Mouse (Mus musculus) adrenal gland, postnatal 14 days (tissue): Measurements from ENCODE around the gene Tmem129. TPM values are rescaled to one million over a fixed set of nuclear protein-coding genes. Genes with fewer than 3 reads are reported as not detected.

Source experiments
- DNase-seq: peaks from one replicate; pipeline ENCODE4 v3.0.0; 2021; ENCODE audit warnings: mixed read lengths
- total RNA-seq: library from RNA; stranded (reverse); gene quantifications from 2 replicates; pipeline ENCODE4 v1.2.3, GENCODE M21; 2021

The Tmem129 gene
- total RNA-seq, 1 experiment from 2014 or later, result 20.0 TPM

DNA sequence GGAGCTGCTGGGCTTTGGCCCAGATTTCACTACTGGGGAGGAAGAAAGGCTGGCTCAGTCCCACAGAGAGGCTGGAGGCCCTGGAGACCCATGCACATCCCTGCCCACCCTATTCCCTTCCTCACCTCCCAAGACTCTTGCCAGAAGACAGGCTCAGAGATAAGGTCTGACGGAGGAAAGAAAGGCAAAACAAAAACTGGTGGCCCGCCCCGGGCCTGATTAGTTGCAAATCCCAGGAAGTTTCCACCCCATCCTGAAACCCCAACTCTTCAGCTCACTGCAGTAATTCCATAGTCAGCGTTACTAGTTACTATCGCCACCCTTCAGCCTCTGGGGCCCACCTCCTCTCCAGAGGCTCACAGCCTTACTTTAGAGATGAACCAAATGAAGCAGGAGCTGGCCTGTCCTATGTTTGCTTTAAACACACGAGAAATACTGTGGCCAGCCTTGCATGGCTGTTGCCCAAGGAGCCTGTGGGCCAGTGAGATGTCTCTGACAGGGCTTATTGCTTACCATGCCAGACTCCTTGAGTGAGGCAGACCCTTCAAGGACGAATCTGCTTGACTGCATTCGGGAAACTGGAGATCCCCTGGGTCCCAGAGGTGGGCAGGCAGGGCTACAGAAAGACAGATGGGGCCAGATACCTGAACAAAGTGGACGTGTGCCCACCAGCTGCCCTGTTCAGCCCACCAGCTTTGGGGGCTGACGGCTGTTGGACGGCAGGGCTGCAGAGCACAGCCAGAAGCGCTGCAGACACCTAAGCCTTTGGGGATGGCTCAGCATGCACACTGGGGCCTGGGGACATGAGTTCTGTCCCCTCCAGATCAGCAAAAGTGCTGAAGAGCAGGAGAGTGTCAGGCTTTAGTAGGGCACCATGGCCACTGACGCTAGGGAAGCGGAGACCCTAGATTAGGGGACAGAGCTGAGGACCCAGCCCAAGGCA, 30.3 kb upstream of the Tmem129 start:
- no peak for DNase-seq

GRCm38 (mm10) chr5:33687142-33687541, 28.9 kb upstream of the Tmem129 start:
- DNase-seq, result no peak

DNA sequence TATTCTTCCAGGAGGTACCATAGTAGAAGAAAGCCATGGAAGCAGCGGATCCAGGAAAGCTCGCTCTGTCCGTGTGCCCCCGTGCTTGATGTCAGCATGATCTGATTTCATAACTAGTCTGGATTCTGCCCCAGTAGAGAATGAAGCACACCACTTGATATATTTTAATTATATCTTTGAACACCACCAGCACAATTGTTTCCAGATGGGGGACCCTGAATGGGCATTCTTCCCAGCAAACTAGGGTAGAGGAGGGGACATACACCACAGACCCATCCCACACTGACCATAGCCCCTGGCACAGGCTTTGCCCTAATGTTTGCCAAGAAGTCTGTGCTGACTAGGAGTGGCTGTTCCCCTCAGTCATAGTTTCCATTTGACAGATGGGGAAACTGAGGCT, 26.7 kb upstream of the Tmem129 start:
- no peak for DNase-seq

DNA sequence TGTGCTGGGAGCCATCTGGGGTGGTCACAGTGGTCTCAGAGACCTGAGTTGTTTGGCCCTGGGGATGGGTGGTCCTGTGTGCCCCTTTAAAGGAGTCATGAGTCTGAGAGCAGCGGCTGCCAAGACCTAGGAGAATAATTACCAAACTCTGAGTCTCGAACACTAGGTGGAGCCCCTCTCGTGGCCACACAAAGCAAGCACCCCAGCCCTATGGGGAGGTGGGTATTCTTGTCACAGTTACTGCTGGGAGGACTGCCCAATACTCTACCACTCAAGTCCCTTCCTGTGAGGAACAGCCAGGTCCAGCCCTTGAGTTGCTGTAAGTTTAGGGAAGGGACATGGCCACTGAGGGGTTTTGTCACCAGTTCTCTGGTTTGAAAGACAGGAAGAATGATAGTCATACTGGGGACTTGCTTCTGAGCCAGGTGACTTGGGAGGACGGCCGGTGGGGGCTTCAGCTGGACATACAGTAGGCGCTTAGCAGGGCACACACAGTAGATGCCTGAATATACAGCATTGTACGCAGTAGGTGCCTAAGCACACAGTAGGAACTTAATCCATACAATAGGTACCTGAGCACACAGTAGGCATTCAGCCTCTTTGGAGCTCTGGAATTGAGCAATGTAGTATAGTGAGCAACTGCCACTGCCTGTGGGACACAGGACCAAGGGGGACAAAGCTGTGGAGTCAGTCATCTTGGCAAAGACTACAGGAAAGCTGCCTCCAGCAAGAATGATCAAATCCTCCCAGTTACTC, 25.9 kb upstream of the Tmem129 start:
- peak; percentile 51 for DNase-seq

DNA sequence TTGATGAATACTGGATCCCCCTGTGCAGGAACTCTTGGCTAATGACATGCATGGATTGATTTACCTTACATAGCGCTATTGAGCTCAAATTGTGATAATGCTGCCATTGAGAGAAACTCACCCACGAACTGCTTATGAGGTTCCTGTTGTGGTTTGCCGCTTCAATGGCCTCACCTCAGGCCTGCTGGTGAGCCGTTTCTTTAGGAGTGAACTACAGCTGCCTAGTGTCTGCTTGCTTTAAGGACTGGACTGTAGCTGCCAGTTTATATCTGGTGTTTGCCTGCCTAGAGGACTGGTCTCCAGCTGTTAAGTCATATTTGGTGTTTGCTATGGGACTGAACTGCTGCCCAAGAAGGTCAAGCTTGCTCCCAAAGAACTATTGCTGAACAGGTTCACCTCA, 24.7 kb upstream of the Tmem129 start:
- no peak for DNase-seq

GRCm38 (mm10) chr5:33681611-33682388, 23.6 kb upstream of the Tmem129 start:
- no peak for DNase-seq

DNA sequence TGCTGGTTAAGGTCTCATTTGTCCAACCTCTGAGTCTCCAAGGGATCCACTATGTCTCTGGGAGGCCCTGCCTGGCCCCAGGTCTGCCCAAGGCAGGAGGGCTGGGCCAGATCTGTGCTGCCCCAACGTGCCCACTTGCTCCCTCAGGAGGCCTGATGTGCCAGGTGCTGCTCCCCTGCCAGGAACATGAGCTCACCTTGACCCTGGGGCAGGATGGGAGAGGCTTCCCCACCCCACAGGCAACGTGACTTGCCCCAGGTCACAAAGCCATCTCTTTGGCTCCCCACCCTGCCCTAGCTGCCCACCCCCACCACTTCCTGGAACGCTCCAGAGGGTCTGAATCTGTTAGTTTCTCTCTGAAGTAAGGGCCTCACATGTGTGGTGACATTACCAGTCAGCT, 22.8 kb upstream of the Tmem129 start:
- no peak for DNase-seq

GRCm38 (mm10) chr5:33678244-33678643, 20.0 kb upstream of the Tmem129 start:
- no peak for DNase-seq

GRCm38 (mm10) chr5:33675964-33676363, 17.7 kb upstream of the Tmem129 start:
- peak; percentile 74 for DNase-seq

DNA sequence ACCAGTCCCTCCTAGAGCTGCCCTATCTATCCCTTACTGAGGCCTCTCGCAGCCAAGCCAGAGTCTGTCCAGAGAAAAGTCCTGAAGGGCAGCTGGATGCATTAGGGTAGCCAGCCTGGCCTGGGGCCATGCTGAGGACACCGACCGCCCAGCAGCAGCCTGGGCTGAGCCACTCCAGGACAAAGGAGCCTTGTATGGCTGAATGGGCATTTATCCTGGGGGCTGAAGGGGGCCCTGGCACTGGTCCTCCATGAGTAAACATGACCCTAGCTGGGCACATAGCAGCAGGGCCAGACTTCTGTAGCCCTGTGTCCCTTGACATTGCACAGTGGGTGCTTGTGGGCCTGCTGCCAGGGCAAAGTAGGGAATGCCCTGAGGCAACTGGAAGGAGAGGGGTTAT, 16.2 kb upstream of the Tmem129 start:
- no peak for DNase-seq

GRCm38 (mm10) chr5:33671659-33672058, 13.4 kb upstream of the Tmem129 start:
- no peak for DNase-seq

GRCm38 (mm10) chr5:33668223-33668622, 10.0 kb upstream of the Tmem129 start:
- DNase-seq, result peak; percentile 69

DNA sequence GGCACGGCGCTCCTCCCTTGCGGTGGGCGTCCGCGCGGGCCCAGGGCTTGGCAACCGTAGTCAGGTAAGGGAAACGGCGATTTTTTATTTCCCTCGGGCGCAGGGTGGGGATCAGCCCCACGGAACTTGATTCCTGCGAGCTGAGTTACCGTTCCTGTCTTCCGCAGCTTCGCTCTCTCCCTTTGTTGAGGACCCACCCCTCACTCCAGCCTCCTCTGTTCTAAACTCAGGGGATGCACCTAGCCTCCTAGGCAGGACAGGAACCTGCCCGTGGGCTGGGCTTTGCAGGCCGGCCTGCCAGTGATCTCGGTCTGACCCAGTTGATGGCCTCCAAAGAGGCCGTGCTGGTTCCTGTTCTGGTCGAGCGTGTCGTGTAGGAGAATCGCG, 441 bp upstream of the Tmem129 start:
- DNase-seq, result peak; percentile 26

DNA sequence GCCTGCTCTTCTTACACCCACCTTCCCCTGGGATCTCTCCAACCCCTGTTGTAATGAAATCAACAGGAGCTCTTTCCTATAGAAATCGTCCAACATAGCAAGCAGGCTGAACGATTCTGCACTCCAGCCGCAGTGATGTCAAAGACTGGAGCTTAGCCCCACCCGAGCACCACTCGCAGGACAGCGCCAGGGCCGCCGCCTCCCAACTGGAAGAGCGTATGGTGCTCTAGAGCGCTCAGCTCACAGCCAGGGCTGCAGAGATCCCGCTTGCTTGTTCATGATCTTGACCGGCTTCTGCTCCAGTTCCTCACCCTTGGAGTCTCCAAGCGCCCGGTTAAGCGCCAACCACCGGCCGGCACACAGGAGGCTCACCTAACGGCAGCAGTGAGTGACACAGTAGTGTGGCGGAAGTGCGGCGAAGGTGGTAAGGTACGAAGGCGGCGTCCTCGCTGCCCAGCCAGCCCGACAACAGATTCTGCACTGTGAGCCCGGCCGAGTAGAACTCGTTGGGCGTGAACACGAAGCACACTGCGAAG, 897 bp downstream of the Tmem129 start:
- peak; percentile 83 for DNase-seq

DNA sequence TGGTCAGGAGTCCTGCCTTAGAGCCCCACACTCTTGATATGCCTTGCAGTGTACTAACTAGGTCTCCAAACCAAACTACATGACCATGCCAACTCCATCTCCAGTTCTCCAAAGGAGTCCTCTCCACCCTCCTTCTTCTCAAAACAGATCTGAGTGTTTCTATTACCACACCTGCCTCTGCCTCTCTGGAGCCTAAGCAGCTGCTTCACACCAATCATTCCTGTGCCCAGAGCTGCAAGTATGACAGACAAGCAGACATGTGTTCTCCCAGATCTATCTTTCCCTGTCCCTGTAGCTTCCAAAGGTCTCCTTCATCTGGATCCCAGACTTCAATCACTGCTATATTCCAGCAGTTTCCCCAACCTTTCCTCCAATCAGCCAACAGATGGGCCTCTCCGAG, 1.5 kb downstream of the Tmem129 start:
- no peak for DNase-seq

GRCm38 (mm10) chr5:33655251-33655840, 2.9 kb downstream of the Tmem129 start:
- DNase-seq, result no peak

DNA sequence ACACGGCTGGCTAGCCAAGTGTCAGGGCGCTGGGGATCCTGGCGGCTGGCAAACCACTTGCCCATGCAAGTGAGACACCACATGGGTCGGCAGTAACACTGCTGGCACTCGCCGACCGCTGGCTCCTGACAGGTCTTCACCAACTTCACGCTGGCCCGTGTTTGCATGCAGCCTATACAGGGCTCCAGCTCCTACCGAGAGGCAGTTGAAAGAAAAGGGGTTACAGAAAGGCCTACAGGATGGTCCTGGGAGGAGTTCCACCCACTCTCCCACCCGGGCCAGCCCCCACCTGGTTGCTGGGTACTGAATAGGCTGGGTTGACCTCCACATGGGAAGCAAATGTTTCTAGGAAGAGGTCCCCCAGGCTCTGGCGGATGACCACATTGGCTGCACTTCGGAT, 3.8 kb downstream of the Tmem129 start:
- no peak for DNase-seq

GRCm38 (mm10) chr5:33652783-33653173, 5.4 kb downstream of the Tmem129 start:
- DNase-seq, result no peak

DNA sequence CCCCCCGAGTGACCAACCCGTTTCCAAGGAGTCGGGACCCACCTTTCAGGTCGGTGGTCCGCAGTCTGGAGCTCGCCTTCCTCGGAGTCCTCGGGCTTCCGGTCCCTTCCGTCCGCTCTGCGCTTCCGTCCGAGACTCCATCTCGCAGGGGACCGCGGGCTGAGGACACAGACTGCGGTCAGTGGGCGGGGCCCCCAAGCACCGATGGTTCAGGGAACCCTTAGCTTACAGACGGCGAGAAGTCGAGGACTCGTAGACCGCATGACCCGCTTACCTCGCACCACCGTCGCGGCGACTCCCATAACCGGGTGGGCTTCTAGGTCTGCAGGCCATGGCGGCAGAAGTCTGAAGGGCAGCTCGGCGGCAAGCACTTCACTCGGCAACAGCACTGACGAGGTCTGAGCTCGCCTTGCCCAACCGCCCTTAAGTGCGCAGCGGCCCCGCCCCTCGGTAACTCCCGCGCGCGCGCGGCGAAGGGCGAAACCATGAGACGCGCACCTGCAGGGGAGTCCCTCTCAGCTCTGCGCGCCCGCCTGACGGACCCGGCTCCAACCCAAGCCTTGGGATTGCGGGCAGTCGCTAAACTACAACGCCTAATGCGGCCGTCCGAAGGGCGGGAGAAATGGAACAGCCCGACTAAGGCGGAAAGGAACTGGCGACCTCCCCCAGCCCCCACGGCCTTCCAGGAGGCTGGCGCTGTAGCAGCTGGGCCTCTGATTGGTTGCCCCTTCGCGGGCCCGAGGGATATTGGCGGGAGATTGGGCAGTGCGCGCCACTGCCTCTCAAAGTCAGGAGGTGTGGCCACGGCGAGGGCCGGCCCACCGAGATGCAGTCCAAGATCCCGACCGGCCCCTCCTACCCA, 6.1 kb downstream of the Tmem129 start, which contains the start of gene Slbp:
Gene Slbp, minus strand, starts transcription at position 654 of the 862 bp plus-strand sequence.
- DNase-seq, result peak; percentile 98

GRCm38 (mm10) chr5:33651541-33651920, 6.7 kb downstream of the Tmem129 start:
- peak; percentile 48 for DNase-seq

- no peak for DNase-seq
Observed at GRCm38 (mm10) chr5:33651017-33651416, 7.2 kb downstream of the Tmem129 start.
